Mouse (Mus musculus): ENCODE data around the gene Zfp444. TPM values are rescaled to one million over a fixed set of nuclear protein-coding genes. Genes with fewer than 3 reads are reported as not detected.
A peak's percentile ranks its signal among the peaks of the same experiment; 100 is the strongest.

Zfp444 gene
- 10 to 100 TPM; 55.8 to 57.2 TPM for total RNA-seq (2021)
- long read RNA-seq, experiment 1, transcript Zfp444-203 (5 exons, 1,648 nt) = minor isoform, 6 of 36 reads
- long read RNA-seq, experiment 1, transcript Zfp444-201 (4 exons, 2,467 nt) = major isoform, 13 of 36 reads
- long read RNA-seq, experiment 1, partial matches to known transcripts = 2 of 36 reads
- long read RNA-seq, experiment 1, other reads (novel, unspliced or antisense) = 15 of 36 reads
- long read RNA-seq, experiment 2, transcript Zfp444-203 (5 exons, 1,648 nt) = minor isoform, 9 of 46 reads
- long read RNA-seq, experiment 2, transcript Zfp444-201 (4 exons, 2,467 nt) = major isoform, 14 of 46 reads
- long read RNA-seq, experiment 2, partial matches to known transcripts = 11 of 46 reads
- long read RNA-seq, experiment 2, other reads (novel, unspliced or antisense) = 12 of 46 reads

- DNase-seq (ENCODE audit: low spot score in 2 of 2) = peak; percentile 100
- H3K4me3 ChIP-seq = peak within 1 kb of the TSS; percentile 80
- peak within 1 kb of the TSS; percentile 91 for H3K27ac ChIP-seq
- TF ChIP-seq CTCF (conservative IDR thresholded peaks at IDR 0.05) = no peak
Observed at GRCm38 (mm10) chr7:6172006-6172649, at the start of gene Zfp444. TSS of gene Zfp444 (plus strand) at chr7:6172226.

- peak; percentile 95 for TF ChIP-seq CTCF (conservative IDR thresholded peaks at IDR 0.05)
- no peak overlapping the region; the same call in 1 of the 2 replicates for H3K27ac ChIP-seq
- peak; percentile 85 to 87 for DNase-seq (ENCODE audit: low spot score in 2 of 2)
- H3K4me3 ChIP-seq = no peak overlapping the region
Observed at GRCm38 (mm10) chr7:6126690-6127448, 45.2 kb upstream of the Zfp444 start.

DNA sequence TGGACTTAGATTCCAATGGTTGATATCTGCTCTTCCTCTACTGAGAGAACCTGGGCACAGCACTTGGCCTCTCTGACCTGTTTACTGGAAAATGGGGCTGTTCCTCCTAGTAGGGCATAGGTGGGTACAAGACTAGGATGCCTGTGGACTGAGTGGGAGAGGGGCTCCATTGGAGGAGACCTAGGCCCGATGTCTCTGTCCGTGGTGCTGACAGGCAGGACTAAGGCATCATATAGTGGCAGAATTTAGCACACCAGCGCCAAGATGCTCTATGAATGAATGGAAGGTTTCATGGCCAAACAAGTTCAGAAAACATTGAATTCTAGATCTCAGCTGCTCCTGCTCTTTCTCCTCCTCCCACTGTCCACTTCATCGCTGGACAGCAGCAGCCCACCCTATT is 41.7 kb upstream of the Zfp444 start:
- no peak for TF ChIP-seq CTCF (conservative IDR thresholded peaks at IDR 0.05)
- Histone ChIP-seq H3K27ac (no peak overlapping the region), H3K4me3 (no peak overlapping the region)
- no peak for DNase-seq (ENCODE audit: low spot score in 2 of 2)

DNA sequence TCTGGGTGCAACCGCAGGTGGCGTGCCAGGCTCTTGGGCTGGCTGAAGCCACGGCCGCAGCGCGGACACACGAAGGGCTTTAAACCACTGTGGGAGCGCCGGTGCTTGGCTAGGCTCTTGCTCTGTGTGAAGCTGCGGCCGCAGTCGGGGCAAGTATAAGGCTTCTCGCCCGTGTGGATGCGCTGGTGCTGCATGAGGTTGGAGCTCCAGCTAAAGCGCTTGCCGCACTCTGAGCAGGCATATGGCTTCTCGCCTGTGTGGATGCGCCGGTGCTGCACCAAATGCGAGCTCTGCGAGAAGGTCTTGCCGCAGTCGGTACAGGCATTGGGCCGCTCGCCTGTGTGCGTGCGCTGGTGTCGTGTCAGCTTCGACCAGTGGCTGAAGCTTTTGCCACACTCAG is 39.4 kb upstream of the Zfp444 start:
- no peak for DNase-seq (ENCODE audit: low spot score in 2 of 2)
- Histone ChIP-seq H3K27ac (no peak overlapping the region), H3K4me3 (no peak overlapping the region)
- no peak for TF ChIP-seq CTCF (conservative IDR thresholded peaks at IDR 0.05)

- no peak overlapping the region for H3K4me3 ChIP-seq
- DNase-seq (ENCODE audit: low spot score in 2 of 2) = no peak
- peak; percentile 36; the same call in 1 of the 2 replicates for TF ChIP-seq CTCF (conservative IDR thresholded peaks at IDR 0.05)
- H3K27ac ChIP-seq = no peak overlapping the region
Observed at GRCm38 (mm10) chr7:6136497-6136896, 35.5 kb upstream of the Zfp444 start.

DNA sequence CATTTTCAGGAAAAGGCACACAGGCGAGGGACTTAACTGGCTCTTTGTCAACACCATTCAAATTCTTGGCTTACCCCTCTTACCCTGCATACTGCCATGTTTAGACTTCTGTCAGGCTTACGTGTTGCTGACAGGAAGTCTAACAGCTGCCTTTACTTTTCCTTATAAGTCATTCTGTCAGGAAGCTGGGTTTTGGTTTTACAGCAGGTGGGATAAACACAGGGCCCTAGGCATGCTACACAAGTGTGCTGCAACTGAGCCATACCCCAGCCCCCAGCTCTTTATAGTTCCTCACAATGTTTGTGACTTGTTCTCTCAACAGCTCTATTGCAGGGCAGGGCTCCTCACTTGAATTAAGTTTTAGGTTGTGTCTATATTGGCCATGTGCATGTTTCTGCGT is 32.7 kb upstream of the Zfp444 start:
- no peak for DNase-seq (ENCODE audit: low spot score in 2 of 2)
- no peak overlapping the region for H3K27ac ChIP-seq
- H3K4me3 ChIP-seq = no peak overlapping the region
- TF ChIP-seq CTCF (conservative IDR thresholded peaks at IDR 0.05) = no peak

GRCm38 (mm10) chr7:6143991-6144531 is 28.0 kb upstream of the Zfp444 start:
- no peak for TF ChIP-seq CTCF (conservative IDR thresholded peaks at IDR 0.05)
- H3K27ac ChIP-seq = peak overlapping the region; percentile 36

DNA sequence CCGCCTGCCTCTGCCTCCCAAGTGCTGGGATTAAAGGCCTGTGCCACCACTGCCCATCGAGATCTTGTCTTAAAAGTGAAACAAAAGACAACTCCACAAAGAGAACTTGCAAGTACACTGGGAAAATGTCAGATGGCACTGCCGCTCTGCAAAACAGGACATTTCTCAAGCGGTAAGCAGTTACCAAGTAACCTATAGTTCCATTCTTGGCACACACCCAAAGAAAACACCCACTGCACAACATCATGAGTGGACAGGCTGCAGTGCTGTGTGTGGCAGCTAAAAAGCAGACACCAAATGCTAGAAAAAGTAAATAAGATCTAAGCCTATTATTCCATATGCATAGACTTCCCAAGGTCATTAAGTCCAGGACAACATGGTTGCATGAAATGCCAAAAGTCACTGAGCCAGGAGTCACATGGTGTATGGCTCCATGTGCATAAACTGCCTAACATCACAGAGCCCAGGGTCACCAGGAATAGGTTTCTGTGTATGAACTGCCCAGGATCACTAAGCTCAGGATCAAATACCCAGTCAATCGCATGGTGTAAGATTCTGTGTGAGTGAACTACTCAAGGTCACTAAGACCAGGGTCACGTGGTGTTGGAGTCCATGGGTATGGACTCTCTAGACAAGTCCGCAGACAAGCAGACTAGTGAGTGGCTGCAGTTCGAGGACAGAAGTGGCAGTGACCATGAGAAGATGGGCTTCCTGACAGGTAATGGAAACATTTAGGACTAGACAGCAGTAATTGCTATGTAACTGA is 26.4 kb upstream of the Zfp444 start:
- peak overlapping the region; percentile 2; the same call in 1 of the 2 replicates for H3K27ac ChIP-seq
- H3K4me3 ChIP-seq = no peak overlapping the region
- no peak for DNase-seq (ENCODE audit: low spot score in 2 of 2)
- TF ChIP-seq CTCF (conservative IDR thresholded peaks at IDR 0.05) = no peak

More at GRCm38 (mm10) chr7:6143991-6144531, 28.0 kb upstream of the Zfp444 start:
- DNase-seq (ENCODE audit: low spot score in 2 of 2) = peak in 1 of 2 experiments; percentile 25
- no peak overlapping the region for H3K4me3 ChIP-seq

GRCm38 (mm10) chr7:6146194-6146981 is 25.6 kb upstream of the Zfp444 start:
- no peak for DNase-seq (ENCODE audit: low spot score in 2 of 2)
- no peak for TF ChIP-seq CTCF (conservative IDR thresholded peaks at IDR 0.05)
- Histone ChIP-seq H3K27ac (peak overlapping the region; percentile 39; the same call in 1 of the 2 replicates), H3K4me3 (no peak overlapping the region)

DNA sequence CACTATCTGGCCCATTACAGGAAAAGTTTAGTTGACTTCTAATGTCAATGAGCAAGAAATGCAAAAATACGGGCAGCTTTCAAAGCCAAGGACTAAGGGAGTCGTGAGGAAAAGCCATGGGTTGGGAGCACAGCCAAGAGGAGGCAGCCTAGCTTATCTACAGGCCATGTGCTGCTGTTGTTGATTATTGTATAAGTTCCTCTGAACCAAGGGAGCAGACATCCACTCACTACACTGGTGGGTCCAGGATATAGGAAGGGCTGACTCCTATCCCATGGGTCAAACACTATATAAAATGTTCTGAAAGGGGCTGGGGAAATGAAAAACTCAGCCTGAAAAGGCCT is 25.1 kb upstream of the Zfp444 start:
- no peak overlapping the region for H3K4me3 ChIP-seq
- DNase-seq (ENCODE audit: low spot score in 2 of 2) = no peak
- TF ChIP-seq CTCF (conservative IDR thresholded peaks at IDR 0.05) = no peak
- H3K27ac ChIP-seq = peak overlapping the region; percentile 39; the same call in 1 of the 2 replicates

DNA sequence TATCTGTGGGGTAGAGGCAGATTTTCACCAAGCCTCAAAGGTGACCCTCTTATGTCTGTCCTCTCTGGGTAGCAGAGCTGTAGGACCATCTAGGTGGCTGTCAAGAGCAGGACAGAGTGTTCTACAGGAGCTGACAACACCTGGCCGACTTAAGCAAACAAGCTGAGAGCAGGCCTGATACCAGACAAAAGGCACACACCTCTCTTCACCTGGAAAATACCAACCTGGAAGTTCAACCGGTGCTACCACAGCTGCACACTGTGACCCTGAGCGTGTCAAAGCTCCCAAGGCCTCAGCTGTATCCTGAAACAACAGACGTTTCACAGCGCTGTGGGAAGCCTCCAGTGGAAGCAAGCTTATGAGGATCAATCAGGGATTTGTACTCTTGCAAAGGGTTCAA is 24.3 kb upstream of the Zfp444 start:
- no peak for TF ChIP-seq CTCF (conservative IDR thresholded peaks at IDR 0.05)
- H3K27ac ChIP-seq = peak overlapping the region; percentile 39; the same call in 1 of the 2 replicates
- H3K4me3 ChIP-seq = no peak overlapping the region
- DNase-seq (ENCODE audit: low spot score in 2 of 2) = no peak

All from layer of hippocampus, adult 2 months (tissue).